Mouse (Mus musculus) cerebellum, adult 9-11 months (tissue): ENCODE data around the gene Gm29666.
"Not testable (repeated sequence)": the region's sequence is repeated elsewhere in the genome, so short reads cannot be mapped to it uniquely, and the experiment has no call there.

ENCODE experiments used
- DNase-seq: peaks from one replicate; pipeline ENCODE4 v3.0.0; 2022

Gm29666 gene

GRCm38 (mm10) chr15:84903843-84904385 is 15.9 kb downstream of the Gm29666 start:
- DNase-seq: no peak

GRCm38 (mm10) chr15:84898077-84898476 is 21.8 kb downstream of the Gm29666 start:
- no peak for DNase-seq

GRCm38 (mm10) chr15:84896664-84897063 is 23.2 kb downstream of the Gm29666 start:
- DNase-seq: no peak

GRCm38 (mm10) chr15:84896216-84896615 is 23.6 kb downstream of the Gm29666 start:
- DNase-seq: not testable (repeated sequence)

- peak; percentile 62 for DNase-seq
Measured at GRCm38 (mm10) chr15:84891658-84892057, 28.2 kb downstream of the Gm29666 start.

GRCm38 (mm10) chr15:84891246-84891645 is 28.6 kb downstream of the Gm29666 start:
- DNase-seq: no peak

GRCm38 (mm10) chr15:84888066-84888465 is 31.8 kb downstream of the Gm29666 start:
- DNase-seq: no peak

GRCm38 (mm10) chr15:84877029-84877815 is 42.6 kb downstream of the Gm29666 start:
- no peak for DNase-seq

- no peak for DNase-seq
Measured at GRCm38 (mm10) chr15:84873867-84874266, 46.0 kb downstream of the Gm29666 start.

GRCm38 (mm10) chr15:84873079-84873478 is 46.8 kb downstream of the Gm29666 start:
- no peak for DNase-seq

GRCm38 (mm10) chr15:84871802-84872201 is 48.0 kb downstream of the Gm29666 start:
- DNase-seq: no peak

GRCm38 (mm10) chr15:84861911-84862310 is 57.9 kb downstream of the Gm29666 start:
- no peak for DNase-seq
